Mouse (Mus musculus) midbrain, embryonic 12.5 days (tissue): ENCODE results near the gene Hrh1. TPM values are rescaled to one million over a fixed set of nuclear protein-coding genes. Genes with fewer than 3 reads are reported as not detected.
"Not testable (repeated sequence)": the region's sequence is repeated elsewhere in the genome, so short reads cannot be mapped to it uniquely, and the experiment has no call there.

Experiments used
- ATAC-seq: fragments of 200-750 bp; cut with Nextera tagmentation; 2 replicates; pipeline ENCODE4 v1.8.0; 2017; ENCODE audit warnings: low read depth, moderate TSS enrichment, moderate library complexity; ENCODE audit not compliant: low FRiP score
- H3K27ac ChIP-seq: fragments of 300-500 bp; sonication (generic); replicated peaks from 2 replicates; pipeline ENCODE4 v1.5.1; 2016; ENCODE audit warnings: mild to moderate bottlenecking
- H3K27me3 ChIP-seq: fragments of 300-500 bp; sonication (generic); 2 replicates; pipeline ENCODE4 v1.6.1; 2016; ENCODE audit warnings: mild to moderate bottlenecking
- H3K36me3 ChIP-seq: fragments of 300-500 bp; sonication (generic); 2 replicates; pipeline ENCODE4 v1.6.1; 2016
- H3K4me1 ChIP-seq: fragments of 300-500 bp; sonication (generic); 2 replicates; pipeline ENCODE4 v1.6.1; 2016
- H3K4me2 ChIP-seq: fragments of 300-500 bp; sonication (generic); replicated peaks from 2 replicates; pipeline ENCODE4 v1.6.1; 2016; ENCODE audit warnings: mild to moderate bottlenecking, moderate library complexity
- H3K4me3 ChIP-seq: fragments of 300-500 bp; sonication (generic); 2 replicates; pipeline ENCODE4 v1.5.1; 2016; ENCODE audit warnings: mild to moderate bottlenecking
- H3K9ac ChIP-seq: fragments of 300-500 bp; sonication (generic); replicated peaks from 2 replicates; pipeline ENCODE4 v1.6.1; 2016; ENCODE audit warnings: mild to moderate bottlenecking, moderate library complexity
- H3K9me3 ChIP-seq: fragments of 300-500 bp; sonication (generic); 2 replicates; pipeline ENCODE4 v1.6.1; 2016; ENCODE audit warnings: mild to moderate bottlenecking
- WGBS: fragments of 180-500 bp; shearing (Covaris S2); methylation state at CpG from one replicate; pipeline ENCODE4 v1.1.7; 2016; 5-methylcytosine and 5-hydroxymethylcytosine counted together
- polyA plus RNA-seq: library from polyadenylated mRNA; unstranded; fragments of >200 nt; fragmentation: Nextera tagmentation; extraction: Ambion mirVana; gene quantifications from 2 replicates; pipeline ENCODE4 v1.2.1, GENCODE M21; 2016

Gene Hrh1
- polyA plus RNA-seq, 1 experiment from 2014 or later = 0.28 TPM

DNA sequence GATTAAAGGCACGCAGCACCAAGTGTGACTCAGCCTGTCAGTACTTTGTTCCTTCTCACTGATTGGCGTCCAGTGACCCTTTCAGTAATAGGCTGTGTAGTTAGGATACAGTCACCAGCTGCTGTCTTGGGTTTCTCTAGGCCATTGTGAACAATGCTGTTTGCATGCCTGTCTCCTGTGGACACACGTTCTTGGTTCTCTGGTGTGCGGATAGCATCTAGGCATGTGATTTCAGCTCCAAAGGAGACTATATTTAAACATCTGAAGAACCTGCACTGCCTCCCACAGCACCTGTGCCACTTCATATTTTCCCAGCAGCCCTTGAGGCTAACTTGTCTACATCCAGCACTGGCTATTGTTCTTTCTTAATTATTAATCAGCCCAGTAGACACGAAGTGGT lies 75.8 kb downstream of the Hrh1 start:
- H3K4me2 ChIP-seq = no peak overlapping the region
- H3K9me3 ChIP-seq = no peaks in the 10 kb centered on the region
- H3K4me1 ChIP-seq = peaks cover 8% of the 10 kb centered on the region; the same call in 1 of the 2 replicates
- H3K4me3 ChIP-seq = no peak overlapping the region
- no peak for ATAC-seq
- no peaks in the 10 kb centered on the region for H3K36me3 ChIP-seq
- H3K9ac ChIP-seq = no peak overlapping the region
- no peak overlapping the region; the same call in 1 of the 2 replicates for H3K27ac ChIP-seq
- H3K27me3 ChIP-seq = no peaks in the 10 kb centered on the region
- 57% methylated on average over 5 of the region's 5 CpGs for WGBS

DNA sequence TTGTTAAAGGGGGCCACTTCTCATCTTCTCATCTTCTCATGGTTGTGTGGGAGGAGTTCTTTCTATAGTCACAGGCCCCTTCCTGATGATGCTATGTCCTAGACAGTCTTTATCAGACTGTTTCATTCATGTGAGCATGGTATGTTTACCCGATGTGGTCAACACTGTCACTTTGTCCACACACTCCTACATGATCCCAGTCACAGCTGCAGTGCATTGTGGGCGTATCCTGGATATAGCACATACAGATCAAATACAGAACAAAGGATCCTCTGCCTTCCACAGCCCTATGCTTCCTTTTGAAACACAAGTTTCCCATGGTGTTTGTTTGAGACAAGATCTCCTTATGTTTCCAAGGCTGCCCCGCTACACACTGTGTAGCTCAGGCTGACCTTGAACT lies 76.3 kb downstream of the Hrh1 start:
- Histone ChIP-seq H3K9ac (no peak overlapping the region), H3K27ac (no peak overlapping the region), H3K4me1 (peaks cover 8% of the 10 kb centered on the region; the same call in 1 of the 2 replicates), H3K36me3 (no peaks in the 10 kb centered on the region), H3K4me3 (no peak overlapping the region), H3K4me2 (no peak overlapping the region), H3K27me3 (no peaks in the 10 kb centered on the region), H3K9me3 (no peaks in the 10 kb centered on the region)
- 89% methylated on average over 3 of the region's 3 CpGs for WGBS
- no peak for ATAC-seq

DNA sequence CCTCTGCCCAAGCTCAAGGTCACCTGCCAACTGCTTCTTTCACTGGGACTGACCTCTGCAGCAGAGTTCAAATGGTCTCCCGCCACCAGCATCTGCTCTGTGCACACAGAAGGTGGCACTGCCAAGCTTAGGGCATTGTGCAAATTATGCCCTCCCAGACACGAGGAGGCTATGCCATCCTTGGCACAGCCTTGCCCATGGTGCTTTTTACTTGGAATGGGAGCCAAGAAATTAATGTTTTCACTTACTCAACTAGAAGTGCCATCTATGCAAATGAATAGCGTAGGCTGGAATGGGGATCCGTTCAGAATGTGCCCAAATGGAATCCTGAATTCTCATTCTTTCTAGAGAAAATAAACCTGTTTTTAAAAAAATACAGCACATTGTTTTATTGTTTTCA lies 77.2 kb downstream of the Hrh1 start:
- Histone ChIP-seq H3K4me1 (peaks cover 8% of the 10 kb centered on the region; the same call in 1 of the 2 replicates), H3K9ac (no peak overlapping the region), H3K9me3 (no peaks in the 10 kb centered on the region), H3K36me3 (no peaks in the 10 kb centered on the region), H3K27me3 (no peaks in the 10 kb centered on the region), H3K4me2 (no peak overlapping the region), H3K27ac (no peak overlapping the region), H3K4me3 (no peak overlapping the region)
- 86% methylated on average over 4 of the region's 4 CpGs for WGBS
- no peak for ATAC-seq

DNA sequence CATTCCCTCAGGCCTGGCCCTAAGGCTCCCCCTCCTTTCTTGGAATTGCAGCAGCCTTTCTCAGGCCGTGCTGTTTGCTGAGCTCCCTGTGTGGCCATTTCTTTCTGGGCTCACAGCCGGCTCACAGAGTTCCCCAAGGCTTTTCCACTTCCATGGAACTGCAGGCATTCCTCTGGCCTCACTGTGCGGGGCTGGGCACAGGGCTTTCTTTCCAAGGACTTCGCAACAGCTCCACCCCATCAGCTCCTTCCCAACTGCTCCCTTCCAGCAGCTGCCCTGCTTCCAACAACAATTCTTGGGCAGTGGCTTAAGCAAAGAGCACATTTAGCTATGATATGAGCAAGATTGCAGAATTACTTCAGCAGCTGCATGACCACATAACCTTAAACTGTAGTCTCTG lies 81.0 kb downstream of the Hrh1 start:
- no peak overlapping the region for H3K4me2 ChIP-seq
- H3K9ac ChIP-seq = no peak overlapping the region
- no peak overlapping the region for H3K4me3 ChIP-seq
- H3K27ac ChIP-seq = no peak overlapping the region
- H3K9me3 ChIP-seq = no peaks in the 10 kb centered on the region
- H3K36me3 ChIP-seq = no peaks in the 10 kb centered on the region
- H3K4me1 ChIP-seq = peaks cover 1% of the 10 kb centered on the region; the same call in 1 of the 2 replicates
- no peaks in the 10 kb centered on the region for H3K27me3 ChIP-seq
- 29% methylated on average over 4 of the region's 4 CpGs for WGBS
- ATAC-seq = no peak

DNA sequence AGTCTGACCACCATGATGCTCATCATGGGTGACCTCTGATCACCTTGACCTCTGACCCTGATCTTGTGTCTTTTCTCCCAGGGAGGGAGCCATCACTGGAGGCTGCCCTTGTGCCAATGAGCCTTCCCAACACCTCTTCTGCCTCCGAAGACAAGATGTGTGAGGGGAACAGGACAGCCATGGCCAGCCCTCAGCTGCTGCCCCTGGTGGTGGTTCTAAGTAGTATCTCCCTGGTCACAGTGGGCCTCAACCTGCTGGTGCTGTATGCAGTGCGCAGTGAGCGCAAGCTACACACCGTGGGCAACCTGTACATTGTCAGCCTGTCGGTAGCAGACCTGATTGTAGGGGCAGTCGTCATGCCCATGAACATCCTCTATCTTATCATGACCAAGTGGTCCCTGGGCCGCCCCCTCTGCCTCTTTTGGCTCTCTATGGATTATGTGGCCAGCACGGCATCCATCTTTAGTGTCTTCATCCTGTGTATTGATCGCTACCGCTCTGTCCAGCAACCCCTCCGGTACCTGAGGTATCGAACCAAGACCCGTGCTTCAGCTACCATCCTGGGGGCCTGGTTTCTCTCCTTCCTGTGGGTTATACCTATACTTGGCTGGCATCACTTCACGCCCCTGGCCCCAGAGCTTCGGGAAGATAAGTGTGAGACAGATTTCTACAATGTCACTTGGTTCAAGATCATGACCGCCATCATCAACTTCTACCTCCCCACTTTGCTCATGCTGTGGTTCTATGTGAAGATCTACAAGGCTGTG lies 82.1 kb downstream of the Hrh1 start:
- H3K4me2 ChIP-seq = no peak overlapping the region
- no peaks in the 10 kb centered on the region for H3K27me3 ChIP-seq
- 92% methylated on average over 16 of the region's 16 CpGs for WGBS
- ATAC-seq = no peak
- no peaks in the 10 kb centered on the region for H3K36me3 ChIP-seq
- H3K9ac ChIP-seq = no peak overlapping the region
- no peak overlapping the region for H3K4me3 ChIP-seq
- H3K27ac ChIP-seq = no peak overlapping the region
- no peaks in the 10 kb centered on the region for H3K4me1 ChIP-seq
- no peaks in the 10 kb centered on the region for H3K9me3 ChIP-seq

DNA sequence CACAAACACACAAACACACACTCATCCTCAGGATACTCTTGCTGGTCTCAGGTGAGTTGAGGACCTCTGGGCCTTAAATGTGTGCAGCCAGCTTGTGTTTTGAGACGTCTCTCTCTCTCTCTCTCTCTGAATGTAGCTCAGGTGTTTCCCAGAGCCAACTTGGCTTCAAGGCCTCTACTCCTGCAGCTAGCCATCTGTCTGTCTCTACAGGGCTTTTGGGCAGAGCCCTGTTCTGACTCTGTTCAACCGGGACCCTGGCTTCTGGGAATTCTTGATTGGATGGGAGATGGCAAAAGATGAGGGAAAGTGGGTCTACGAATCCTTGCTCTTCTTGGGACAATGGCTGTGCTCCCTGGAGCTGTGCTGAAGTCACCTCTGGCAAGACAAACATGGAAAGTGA lies 91.6 kb downstream of the Hrh1 start:
- WGBS = 83% methylated on average over 3 of the region's 3 CpGs
- Histone ChIP-seq H3K27me3 (no peaks in the 10 kb centered on the region), H3K27ac (no peak overlapping the region), H3K4me3 (no peak overlapping the region), H3K9me3 (no peaks in the 10 kb centered on the region), H3K4me1 (no peaks in the 10 kb centered on the region), H3K4me2 (no peak overlapping the region), H3K9ac (no peak overlapping the region), H3K36me3 (no peaks in the 10 kb centered on the region)
- ATAC-seq = no peak

DNA sequence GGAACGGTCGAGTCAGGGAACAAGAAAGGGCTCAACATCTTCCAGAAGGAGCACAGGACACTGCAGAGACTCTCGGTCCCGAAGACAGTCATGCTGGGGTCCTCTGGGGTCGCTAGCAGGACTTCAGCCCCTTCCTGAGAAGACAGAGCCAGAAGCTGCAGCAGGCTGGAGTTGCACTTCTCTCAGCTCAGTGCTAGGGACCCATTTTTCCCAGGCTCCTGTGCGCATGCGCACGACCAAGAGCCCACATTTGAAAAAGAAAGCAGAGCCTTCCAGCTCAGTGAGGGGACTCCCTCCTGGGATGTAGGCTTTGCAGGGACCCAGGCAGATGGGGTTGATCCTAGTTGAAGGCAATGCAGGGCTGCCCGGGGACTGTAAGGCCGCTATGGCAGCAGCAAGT lies 94.9 kb downstream of the Hrh1 start:
- not testable (repeated sequence) for ATAC-seq, H3K27ac ChIP-seq, H3K4me3 ChIP-seq, H3K9me3 ChIP-seq, H3K4me1 ChIP-seq, H3K27me3 ChIP-seq, H3K9ac ChIP-seq, H3K4me2 ChIP-seq, H3K36me3 ChIP-seq
- 57% methylated on average over 10 of the region's 10 CpGs for WGBS

DNA sequence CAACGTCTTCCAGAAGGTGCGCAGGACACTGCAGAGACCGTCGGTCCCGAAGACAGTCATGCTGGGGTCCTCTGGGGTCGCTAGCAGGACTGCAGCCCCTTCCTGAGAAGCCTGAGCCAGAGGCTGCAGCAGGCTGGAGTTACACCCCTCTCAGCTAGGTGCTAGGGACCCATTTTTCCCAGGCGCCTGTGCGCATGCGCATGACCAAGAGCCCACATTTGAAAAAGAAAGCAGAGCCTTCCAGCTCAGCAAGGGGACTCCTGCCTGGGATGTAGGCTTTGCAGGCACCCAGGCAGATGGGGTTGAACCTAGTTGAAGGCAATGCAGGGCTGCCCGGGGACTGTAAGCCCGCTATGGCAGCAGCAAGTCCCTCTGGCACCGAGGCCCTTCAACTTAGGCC lies 97.3 kb downstream of the Hrh1 start:
- WGBS = 24% methylated on average over 11 of the region's 12 CpGs

DNA sequence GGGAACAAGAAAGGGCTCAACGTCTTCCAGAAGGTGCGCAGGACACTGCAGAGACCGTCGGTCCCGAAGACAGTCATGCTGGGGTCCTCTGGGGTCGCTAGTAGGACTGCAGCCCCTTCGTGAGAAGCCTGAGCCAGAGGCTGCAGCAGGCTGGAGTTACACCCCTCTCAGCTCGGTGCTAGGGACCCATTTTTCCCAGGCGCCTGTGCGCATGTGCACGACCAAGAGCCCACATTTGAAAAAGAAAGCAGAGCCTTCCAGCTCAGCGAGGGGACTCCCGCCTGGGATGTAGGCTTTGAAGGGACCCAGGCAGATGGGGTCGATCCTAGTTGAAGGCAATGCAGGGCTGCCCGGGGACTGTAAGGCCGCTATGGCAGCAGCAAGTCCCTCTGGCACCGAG lies 116.3 kb downstream of the Hrh1 start:
- not testable (repeated sequence) for H3K9me3 ChIP-seq, H3K36me3 ChIP-seq, H3K9ac ChIP-seq, H3K4me2 ChIP-seq, ATAC-seq, H3K4me3 ChIP-seq, H3K4me1 ChIP-seq, H3K27me3 ChIP-seq, H3K27ac ChIP-seq
- WGBS = 16% methylated on average over 17 of the region's 17 CpGs

More for the DNA sequence above, 97.3 kb downstream of the Hrh1 start:
- not testable (repeated sequence) for ATAC-seq, H3K27ac ChIP-seq, H3K36me3 ChIP-seq, H3K9ac ChIP-seq, H3K4me1 ChIP-seq, H3K4me2 ChIP-seq, H3K27me3 ChIP-seq, H3K9me3 ChIP-seq, H3K4me3 ChIP-seq

DNA sequence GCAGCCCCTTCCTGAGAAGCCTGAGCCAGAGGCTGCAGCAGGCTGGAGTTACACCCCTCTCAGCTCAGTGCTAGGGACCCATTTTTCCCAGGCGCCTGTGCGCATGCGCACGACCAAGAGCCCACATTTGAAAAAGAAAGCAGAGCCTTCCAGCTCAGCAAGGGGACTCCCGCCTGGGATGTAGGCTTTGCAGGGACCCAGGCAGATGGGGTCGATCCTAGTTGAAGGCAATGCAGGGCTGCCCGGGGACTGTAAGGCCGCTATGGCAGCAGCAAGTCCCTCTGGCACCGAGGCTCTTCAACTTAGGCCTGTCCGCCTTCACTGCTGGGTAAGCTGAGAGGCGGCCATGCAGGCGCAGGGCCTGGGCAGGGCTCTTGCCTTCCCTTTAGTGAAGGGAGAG lies 131.0 kb downstream of the Hrh1 start:
- WGBS = no CpG with 5 or more reads among the region's 12 CpGs

More for the DNA sequence above, 131.0 kb downstream of the Hrh1 start:
- not testable (repeated sequence) for H3K27ac ChIP-seq, H3K4me1 ChIP-seq, H3K9me3 ChIP-seq, H3K36me3 ChIP-seq, H3K27me3 ChIP-seq, H3K4me2 ChIP-seq, H3K4me3 ChIP-seq, ATAC-seq, H3K9ac ChIP-seq

Other genes starting within 250 kb of the Hrh1 start
- 41.8 and 45.3 TPM in 2 replicates for gene Slc6a1, start 115.3 kb upstream of the Hrh1 start, polyA plus RNA-seq
- gene Atg7, start 245.2 kb downstream of the Hrh1 start, polyA plus RNA-seq = 19.4 and 19.7 TPM in 2 replicates